Mouse (Mus musculus) kidney, postnatal 0 days (tissue): ENCODE measurements around the gene Bud23. TPM values are rescaled to one million over a fixed set of nuclear protein-coding genes. Genes with fewer than 3 reads are reported as not detected.

ENCODE experiments used
- ATAC-seq: fragments of 200-750 bp; cut with Nextera tagmentation; replicated peaks from 2 replicates; pipeline ENCODE4 v1.8.0; 2017; ENCODE audit warnings: low read depth, moderate number of reproducible peaks, moderate TSS enrichment, moderate library complexity; ENCODE audit not compliant: low FRiP score
- DNase-seq: peaks from one replicate; pipeline ENCODE4 v3.0.0-alpha.2; 2016; ENCODE audit warnings: low spot score
- H3K27ac ChIP-seq: fragments of 300-500 bp; sonication (generic); 2 replicates; pipeline ENCODE4 v1.5.1; 2014; ENCODE audit warnings: mild to moderate bottlenecking
- H3K27me3 ChIP-seq: fragments of 300-500 bp; sonication (generic); 2 replicates; pipeline ENCODE4 v1.6.1; 2014; ENCODE audit warnings: low read length, mixed read lengths; ENCODE audit not compliant: insufficient read depth
- H3K36me3 ChIP-seq: fragments of 300-500 bp; sonication (generic); 2 replicates; pipeline ENCODE4 v1.6.1; 2014; ENCODE audit warnings: low read length, mixed read lengths; ENCODE audit not compliant: insufficient read depth
- H3K4me1 ChIP-seq: fragments of 300-500 bp; sonication (generic); replicated peaks from 2 replicates; pipeline ENCODE4 v1.6.1; 2014; ENCODE audit warnings: antibody characterized with exemption, low read length, mixed read lengths; ENCODE audit not compliant: insufficient read depth
- H3K4me2 ChIP-seq: fragments of 300-500 bp; sonication (generic); 2 replicates; pipeline ENCODE4 v1.6.1; 2014; ENCODE audit warnings: mild to moderate bottlenecking, low read length, moderate library complexity, mixed read lengths
- H3K4me3 ChIP-seq: fragments of 300-500 bp; sonication (generic); replicated peaks from 2 replicates; pipeline ENCODE4 v1.5.1; 2014; ENCODE audit warnings: low read depth, low read length
- H3K9ac ChIP-seq: fragments of 300-500 bp; sonication (generic); 2 replicates; pipeline ENCODE4 v1.6.1; 2014; ENCODE audit warnings: low read depth, low read length
- H3K9me3 ChIP-seq: fragments of 300-500 bp; sonication (generic); replicated peaks from 2 replicates; pipeline ENCODE4 v1.6.1; 2016; ENCODE audit warnings: low read length, inconsistent platforms, mixed read lengths
- CTCF ChIP-seq: IDR thresholded peaks from 2 replicates; pipeline ENCODE4 v1.5.1; 2016; ENCODE audit warnings: antibody characterized with exemption, low read depth, mild to moderate bottlenecking, moderate library complexity
- WGBS: fragments of 180-500 bp; shearing (Covaris S2); extraction: QIAGEN DNeasy Blood & Tissue Kit; methylation state at CpG from one replicate; pipeline ENCODE4 v1.1.7; 2014; 5-methylcytosine and 5-hydroxymethylcytosine counted together
- polyA plus RNA-seq: library from polyadenylated mRNA; unstranded; fragments of >200 nt; fragmentation: Nextera tagmentation; extraction: Ambion mirVana; gene quantifications from 2 replicates; pipeline ENCODE4 v1.2.1, GENCODE M21; 2015

Bud23 gene
- polyA plus RNA-seq, 1 experiment from 2014 or later = 80.4 TPM

DNA sequence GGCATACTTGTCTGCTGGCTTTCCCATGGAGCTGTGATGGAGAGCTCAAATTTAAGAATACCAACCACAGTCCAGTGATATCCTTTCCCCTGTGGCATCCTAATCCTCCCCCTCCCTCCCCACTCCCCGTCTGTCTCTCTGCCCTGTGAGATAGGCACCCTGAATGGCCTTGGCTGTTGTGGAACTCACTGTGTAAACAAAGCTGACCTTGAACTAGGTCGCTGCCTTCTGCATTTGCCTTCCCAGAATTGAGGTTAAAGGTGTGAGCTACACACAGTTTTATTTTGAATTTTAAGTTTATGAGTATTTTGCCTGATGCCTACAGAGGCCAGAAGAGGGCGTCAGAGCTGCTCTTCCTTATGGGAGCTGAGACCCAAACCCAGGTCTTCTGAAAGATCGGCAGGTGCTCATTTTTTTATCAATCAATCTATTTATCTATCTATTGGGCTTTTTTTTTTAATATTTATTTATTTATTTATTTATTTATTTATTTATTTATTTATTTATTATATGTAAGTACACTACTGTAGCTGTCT lies 48.5 kb downstream of the Bud23 start:
- no peak for DNase-seq

DNA sequence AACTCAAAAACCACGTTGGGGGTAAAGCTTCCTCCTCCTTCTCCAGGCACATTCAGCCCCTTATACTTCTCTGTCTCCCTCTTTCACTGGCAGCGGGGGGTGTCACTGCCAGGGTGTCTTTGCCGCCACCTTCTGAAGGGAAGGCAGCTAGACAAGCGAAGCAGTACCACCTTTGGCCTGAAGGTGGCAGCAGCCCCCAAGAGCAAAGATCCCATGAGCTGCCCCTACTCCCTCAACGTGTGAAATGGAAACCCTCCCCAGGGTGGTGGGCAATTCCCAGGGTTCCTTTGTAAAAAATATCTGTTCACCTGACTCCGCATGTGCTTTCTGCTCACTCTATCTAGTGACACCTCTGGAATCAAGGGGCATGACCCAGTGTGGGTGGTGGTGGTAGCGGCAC lies 49.3 kb downstream of the Bud23 start:
- DNase-seq (peak; percentile 84), ATAC-seq (0 out of 2 replicates have a peak, but pooled peaks have one; percentile 6)
- no peak overlapping the region for H3K4me3 ChIP-seq
- 13% methylated on average over 7 of the region's 7 CpGs for WGBS
- no peaks in the 10 kb centered on the region for H3K36me3 ChIP-seq
- peaks cover 6% of the 10 kb centered on the region; the same call in 1 of the 2 replicates for H3K4me1 ChIP-seq
- H3K9me3 ChIP-seq = no peaks in the 10 kb centered on the region
- H3K9ac ChIP-seq = no peak overlapping the region
- H3K4me2 ChIP-seq = no peak overlapping the region
- TF ChIP-seq CTCF = peak; percentile 98
- no peak overlapping the region for H3K27ac ChIP-seq
- no peaks in the 10 kb centered on the region for H3K27me3 ChIP-seq

More for the DNA sequence above, 48.5 kb downstream of the Bud23 start:
- Histone ChIP-seq H3K4me3 (no peak overlapping the region), H3K9ac (no peak overlapping the region), H3K36me3 (no peaks in the 10 kb centered on the region), H3K9me3 (no peaks in the 10 kb centered on the region), H3K27ac (no peak overlapping the region), H3K4me1 (peaks cover 6% of the 10 kb centered on the region; the same call in 1 of the 2 replicates), H3K4me2 (no peak overlapping the region), H3K27me3 (no peaks in the 10 kb centered on the region)
- ATAC-seq = no peak
- 47% methylated on average over 4 of the region's 4 CpGs for WGBS
- peak; percentile 49 for TF ChIP-seq CTCF

DNA sequence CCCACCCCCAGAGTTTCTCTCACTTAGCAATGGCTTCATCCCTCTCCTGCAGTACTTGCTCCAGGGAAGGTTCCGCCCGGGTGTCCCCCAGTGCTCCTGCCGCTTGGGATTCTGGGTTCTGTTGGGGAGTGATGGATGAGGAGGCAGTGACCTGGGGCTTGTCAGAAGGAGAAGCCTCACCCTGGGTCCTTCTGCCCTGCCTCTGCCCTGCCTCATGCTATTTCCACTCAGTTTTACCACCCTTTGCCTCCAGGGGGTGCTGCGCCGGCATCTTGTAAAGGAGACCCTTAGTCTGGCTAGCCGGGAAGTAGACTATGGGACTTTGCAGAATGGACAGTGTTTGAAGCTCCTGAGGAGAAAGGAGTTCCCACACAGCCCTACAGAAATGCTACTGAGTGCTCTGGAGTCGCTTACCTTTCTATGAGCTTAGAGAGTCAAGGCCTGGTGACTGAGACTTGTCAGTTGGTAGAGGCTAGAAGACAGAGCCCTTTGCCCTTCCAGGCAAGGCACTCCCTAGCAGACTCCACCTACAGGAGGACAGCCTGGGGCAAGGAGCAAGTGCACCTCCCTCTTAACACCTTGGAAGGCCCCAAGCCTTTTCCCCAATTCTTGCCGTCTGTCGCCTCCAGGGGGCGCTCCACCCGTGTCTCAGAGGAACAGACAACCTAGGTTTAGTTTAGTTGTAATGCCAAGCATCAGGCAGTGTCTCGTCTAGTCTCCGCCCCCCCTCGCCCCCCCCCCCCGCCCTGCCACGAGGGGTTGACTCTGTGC lies 51.9 kb downstream of the Bud23 start:
- Histone ChIP-seq H3K27ac (peak overlapping the region; percentile 62), H3K9me3 (no peaks in the 10 kb centered on the region), H3K4me3 (peak overlapping the region; percentile 27), H3K27me3 (no peaks in the 10 kb centered on the region), H3K9ac (0 out of 2 replicates have a peak overlapping the region, but pooled peaks have one; percentile 39), H3K4me2 (peak overlapping the region; percentile 48), H3K36me3 (no peaks in the 10 kb centered on the region), H3K4me1 (peaks cover 6% of the 10 kb centered on the region; the same call in 1 of the 2 replicates)
- peak; percentile 64 for TF ChIP-seq CTCF
- peak; percentile 85 for DNase-seq
- ATAC-seq = no peak
- 7% methylated on average over 13 of the region's 16 CpGs for WGBS

DNA sequence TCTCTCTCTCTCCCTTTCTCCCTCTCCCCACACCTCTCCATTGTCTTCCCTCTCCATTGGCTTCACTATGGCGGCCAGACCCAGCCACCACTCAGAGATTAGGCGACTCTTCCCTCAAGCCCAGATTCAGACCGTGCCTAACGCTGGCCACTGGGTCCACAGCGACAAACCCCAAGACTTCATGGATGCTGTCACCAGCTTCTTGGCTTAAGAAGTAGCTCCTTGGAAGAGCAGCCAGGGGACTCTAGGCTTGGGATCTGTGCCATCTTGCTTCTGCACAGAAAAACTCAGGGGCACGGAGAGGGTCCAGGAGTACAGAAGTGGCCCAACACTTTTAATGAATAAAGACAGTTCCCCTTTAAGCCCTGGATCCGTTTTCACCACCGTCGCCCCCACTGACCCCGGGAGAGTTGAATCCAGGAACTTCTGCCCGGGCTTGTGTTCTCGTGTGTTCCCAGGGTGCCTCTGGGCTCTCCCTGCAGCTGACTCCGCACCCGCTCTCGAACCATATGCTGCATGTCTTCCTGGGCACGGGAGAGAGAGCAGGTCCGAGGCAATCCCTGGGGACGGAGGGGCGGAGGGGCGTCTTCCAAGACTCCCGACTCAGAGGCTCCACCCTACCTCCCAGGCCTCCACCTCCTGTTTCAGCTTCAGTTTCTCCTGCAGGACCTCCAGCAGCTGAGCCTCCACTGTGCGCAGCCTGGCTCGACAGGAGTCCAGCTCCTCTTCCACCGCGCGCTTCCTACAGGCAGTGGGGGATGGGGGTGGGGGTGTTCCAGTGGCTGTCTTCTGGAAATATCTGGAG lies 52.7 kb downstream of the Bud23 start:
- peak overlapping the region; percentile 39; the same call in 1 of the 2 replicates for H3K9ac ChIP-seq
- H3K4me1 ChIP-seq = peaks cover 6% of the 10 kb centered on the region; the same call in 1 of the 2 replicates
- WGBS = 33% methylated on average over 26 of the region's 26 CpGs
- no peak for TF ChIP-seq CTCF
- H3K9me3 ChIP-seq = no peaks in the 10 kb centered on the region
- peak overlapping the region; percentile 48 for H3K4me2 ChIP-seq
- H3K36me3 ChIP-seq = no peaks in the 10 kb centered on the region
- H3K4me3 ChIP-seq = peak overlapping the region; percentile 27
- DNase-seq (peak; percentile 53), ATAC-seq (no peak)
- peak overlapping the region; percentile 62; the same call in 1 of the 2 replicates for H3K27ac ChIP-seq
- no peaks in the 10 kb centered on the region for H3K27me3 ChIP-seq

DNA sequence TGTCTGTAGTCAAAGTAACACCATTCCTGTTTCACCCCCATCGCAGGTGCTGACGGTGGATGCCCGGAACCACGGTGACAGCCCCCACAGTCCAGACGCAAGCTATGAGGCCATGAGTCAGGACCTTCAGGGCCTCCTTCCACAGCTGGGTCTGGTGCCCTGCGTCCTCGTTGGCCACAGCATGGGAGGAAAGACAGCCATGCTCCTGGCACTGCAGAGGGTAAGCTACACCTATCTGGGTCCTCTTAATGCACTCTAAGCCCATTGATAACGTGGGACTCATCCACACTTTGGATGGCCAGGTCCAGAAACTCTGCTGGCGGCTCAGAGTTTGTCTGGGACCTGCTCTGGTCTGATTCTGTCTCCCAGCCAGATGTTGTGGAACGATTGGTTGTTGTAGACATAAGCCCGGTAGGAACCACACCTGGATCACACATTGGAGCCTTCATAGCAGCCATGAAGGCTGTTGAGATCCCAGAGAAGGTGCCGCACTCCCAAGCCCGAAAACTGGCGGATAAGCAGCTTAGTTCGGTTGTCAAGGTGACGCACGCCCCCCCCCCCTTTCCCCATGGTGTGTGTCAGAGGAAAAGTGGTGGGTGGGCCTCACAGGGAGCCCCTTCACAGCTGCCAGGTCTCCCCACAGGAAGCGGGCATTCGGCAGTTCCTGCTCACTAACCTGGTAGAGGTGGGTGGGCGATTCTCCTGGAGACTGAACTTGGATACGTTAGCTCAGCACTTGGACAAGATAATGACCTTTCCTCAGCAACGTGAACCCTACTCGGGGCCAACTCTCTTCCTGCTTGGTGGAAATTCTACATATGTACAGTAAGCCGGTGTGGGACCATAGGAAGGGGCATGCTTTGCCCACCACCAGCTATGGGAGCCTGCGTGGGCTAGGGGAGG lies 53.7 kb downstream of the Bud23 start:
- H3K27ac ChIP-seq = no peak overlapping the region; the same call in 1 of the 2 replicates
- ATAC-seq (no peak), DNase-seq (no peak)
- H3K4me2 ChIP-seq = peak overlapping the region; percentile 69; the same call in 1 of the 2 replicates
- no peak overlapping the region for H3K4me3 ChIP-seq
- peaks cover 6% of the 10 kb centered on the region; the same call in 1 of the 2 replicates for H3K4me1 ChIP-seq
- H3K27me3 ChIP-seq = no peaks in the 10 kb centered on the region
- no peaks in the 10 kb centered on the region for H3K36me3 ChIP-seq
- H3K9me3 ChIP-seq = no peaks in the 10 kb centered on the region
- no peak for TF ChIP-seq CTCF
- 83% methylated on average over 23 of the region's 25 CpGs for WGBS
- no peak overlapping the region for H3K9ac ChIP-seq
